Mouse (Mus musculus): ENCODE results near the gene Ttc25. TPM values are rescaled to one million over a fixed set of nuclear protein-coding genes. Genes with fewer than 3 reads are reported as not detected.

The Ttc25 gene
- total RNA-seq (2021), result 1 to 10 TPM in 1 of 2 experiments, under 1 TPM in 1; 0.55 to 1.3 TPM

- intact Hi-C loops (cut with DNase I), result no loop called here
Observed at GRCm38 (mm10) chr11:100544832-100545745, at the start of gene Ttc25. Gene Ttc25, plus strand, starts transcription at chr11:100545607.

GRCm38 (mm10) chr11:100500241-100500640 lies 45.2 kb upstream of the Ttc25 start:
- no peak for DNase-seq (ENCODE audit: low spot score in 2 of 2)
- intact Hi-C loops (cut with DNase I), result no loop called here

More at GRCm38 (mm10) chr11:100544832-100545745, at the start of gene Ttc25:
- DNase-seq (ENCODE audit: low spot score in 2 of 2), result peak; percentile 72 to 88

GRCm38 (mm10) chr11:100500651-100501050 lies 44.8 kb upstream of the Ttc25 start:
- no peak for DNase-seq (ENCODE audit: low spot score in 2 of 2)
- intact Hi-C loops (cut with DNase I), result no loop called here

GRCm38 (mm10) chr11:100501321-100501720 lies 44.1 kb upstream of the Ttc25 start:
- intact Hi-C loops (cut with DNase I), result no loop called here
- DNase-seq (ENCODE audit: low spot score in 2 of 2), result no peak

- intact Hi-C loops (cut with DNase I), result no loop called here
- no peak for DNase-seq (ENCODE audit: low spot score in 2 of 2)
Observed at GRCm38 (mm10) chr11:100504990-100505660, 40.3 kb upstream of the Ttc25 start.

- intact Hi-C loops (cut with DNase I), result no loop called here
- DNase-seq (ENCODE audit: low spot score in 2 of 2), result no peak
Observed at GRCm38 (mm10) chr11:100505997-100506396, 39.4 kb upstream of the Ttc25 start.

- intact Hi-C loops (cut with DNase I), result no loop called here
- DNase-seq (ENCODE audit: low spot score in 2 of 2), result no peak
Observed at GRCm38 (mm10) chr11:100510556-100510955, 34.9 kb upstream of the Ttc25 start.

GRCm38 (mm10) chr11:100512384-100512783 lies 33.0 kb upstream of the Ttc25 start:
- DNase-seq (ENCODE audit: low spot score in 2 of 2), result peak; percentile 28 to 72
- intact Hi-C loops (cut with DNase I), result loop anchor here (2.0 kb wide), 1 partner anchor 42 kb away; no protein-coding TSS in a partner anchor

- intact Hi-C loops (cut with DNase I), result loop anchor here (2.0 kb wide), 1 partner anchor 41 kb away; no protein-coding TSS in a partner anchor
- no peak for DNase-seq (ENCODE audit: low spot score in 2 of 2)
Observed at GRCm38 (mm10) chr11:100513716-100514115, 31.7 kb upstream of the Ttc25 start.

- intact Hi-C loops (cut with DNase I), result no loop called here
- no peak for DNase-seq (ENCODE audit: low spot score in 2 of 2)
Observed at GRCm38 (mm10) chr11:100515061-100515460, 30.3 kb upstream of the Ttc25 start.

- intact Hi-C loops (cut with DNase I), result no loop called here
- no peak for DNase-seq (ENCODE audit: low spot score in 2 of 2)
Observed at GRCm38 (mm10) chr11:100515789-100516188, 29.6 kb upstream of the Ttc25 start.

GRCm38 (mm10) chr11:100516291-100516690 lies 29.1 kb upstream of the Ttc25 start:
- intact Hi-C loops (cut with DNase I), result no loop called here
- no peak for DNase-seq (ENCODE audit: low spot score in 2 of 2)

GRCm38 (mm10) chr11:100518188-100518591 lies 27.2 kb upstream of the Ttc25 start:
- intact Hi-C loops (cut with DNase I), result no loop called here
- no peak for DNase-seq (ENCODE audit: low spot score in 2 of 2)

GRCm38 (mm10) chr11:100519188-100519587 lies 26.2 kb upstream of the Ttc25 start:
- intact Hi-C loops (cut with DNase I), result no loop called here
- no peak for DNase-seq (ENCODE audit: low spot score in 2 of 2)

- intact Hi-C loops (cut with DNase I), result no loop called here
- no peak for DNase-seq (ENCODE audit: low spot score in 2 of 2)
Observed at GRCm38 (mm10) chr11:100520838-100521237, 24.6 kb upstream of the Ttc25 start.

GRCm38 (mm10) chr11:100524358-100524757 lies 21.0 kb upstream of the Ttc25 start:
- intact Hi-C loops (cut with DNase I), result no loop called here

GRCm38 (mm10) chr11:100524987-100525630 lies 20.3 kb upstream of the Ttc25 start:
- intact Hi-C loops (cut with DNase I), result no loop called here
- DNase-seq (ENCODE audit: low spot score in 2 of 2), result no peak

More at GRCm38 (mm10) chr11:100524358-100524757, 21.0 kb upstream of the Ttc25 start:
- DNase-seq (ENCODE audit: low spot score in 2 of 2), result no peak

GRCm38 (mm10) chr11:100526052-100526816 lies 19.2 kb upstream of the Ttc25 start:
- DNase-seq (ENCODE audit: low spot score in 2 of 2), result no peak
- intact Hi-C loops (cut with DNase I), result no loop called here

- DNase-seq (ENCODE audit: low spot score in 2 of 2), result peak; percentile 53 to 64
- intact Hi-C loops (cut with DNase I), result no loop called here
Observed at GRCm38 (mm10) chr11:100527066-100527457, 18.3 kb upstream of the Ttc25 start.

Data from left cerebral cortex, postnatal 25 days (tissue).